Mouse (Mus musculus): ENCODE results near the gene Anks4b. TPM values are rescaled to one million over a fixed set of nuclear protein-coding genes. Genes with fewer than 3 reads are reported as not detected.

The Anks4b gene
- not detected in 2 replicates for polyA plus RNA-seq (2014; fragmentation: Nextera tagmentation; extraction: Ambion mirVana)

GRCm38 (mm10) chr7:120173603-120174244, at the start of gene Anks4b:
Gene Anks4b, plus strand, starts transcription at chr7:120173858.
- H3K27ac ChIP-seq (replicated peaks in 1 of 2; ENCODE audit: control insufficient read depth in 1 of 2, insufficient read depth in 1 of 2, low read depth in 2 of 2, low read length in 2 of 2): no peak within 1 kb of the TSS

GRCm38 (mm10) chr7:120124844-120125243, 48.8 kb upstream of the Anks4b start:
- Histone ChIP-seq H3K36me3 (ENCODE audit: control insufficient read depth, insufficient read depth, low read length) (peaks cover 18% of the 10 kb centered on the region), H3K4me3 (ENCODE audit: control insufficient read depth in 1 of 2, insufficient read depth in 1 of 2, low read depth in 1 of 2, low read length in 2 of 2) (no peak overlapping the region), H3K9ac (ENCODE audit: low read length) (no peak overlapping the region), H3K4me2 (ENCODE audit: low read length) (no peak overlapping the region), H3K27me3 (ENCODE audit: control insufficient read depth, insufficient read depth, low read length) (no peaks in the 10 kb centered on the region), H3K4me1 (ENCODE audit: control insufficient read depth in 2 of 2, insufficient read depth in 2 of 2, low read length in 2 of 2) (peaks cover 0 to 8% of the 10 kb centered on the region in 2 experiments; a peak in 2 of 4 replicates), H3K27ac (replicated peaks in 1 of 2; ENCODE audit: control insufficient read depth in 1 of 2, insufficient read depth in 1 of 2, low read depth in 2 of 2, low read length in 2 of 2) (no peak overlapping the region), H3K9me3 (ENCODE audit: control insufficient read depth, low read length) (no peaks in the 10 kb centered on the region)
- ATAC-seq (ENCODE audit: insufficient number of reproducible peaks, insufficient read depth, low FRiP score, low read depth): peak; percentile 68; the same call in 1 of the 2 replicates
- 0% methylated on average over 3 of the region's 3 CpGs for WGBS

More at GRCm38 (mm10) chr7:120173603-120174244, at the start of gene Anks4b:
- ATAC-seq (ENCODE audit: insufficient number of reproducible peaks, insufficient read depth, low FRiP score, low read depth): no peak
- no peaks in the 10 kb centered on the region for H3K27me3 ChIP-seq (ENCODE audit: control insufficient read depth, insufficient read depth, low read length)
- no peaks in the 10 kb centered on the region for H3K4me1 ChIP-seq (ENCODE audit: control insufficient read depth in 2 of 2, insufficient read depth in 2 of 2, low read length in 2 of 2)
- no peaks in the 10 kb centered on the region for H3K36me3 ChIP-seq (ENCODE audit: control insufficient read depth, insufficient read depth, low read length)
- WGBS: 75% methylated on average over 10 of the region's 10 CpGs
- no peak within 1 kb of the TSS for H3K4me3 ChIP-seq (ENCODE audit: control insufficient read depth in 1 of 2, insufficient read depth in 1 of 2, low read depth in 1 of 2, low read length in 2 of 2)
- no peak within 1 kb of the TSS for H3K9ac ChIP-seq (ENCODE audit: low read length)
- no peaks in the 10 kb centered on the region for H3K9me3 ChIP-seq (ENCODE audit: control insufficient read depth, low read length)
- H3K4me2 ChIP-seq (ENCODE audit: low read length): no peak within 1 kb of the TSS

GRCm38 (mm10) chr7:120126976-120127685, 46.5 kb upstream of the Anks4b start:
- ATAC-seq (ENCODE audit: insufficient number of reproducible peaks, insufficient read depth, low FRiP score, low read depth): no peak; the same call in 1 of the 2 replicates
- Histone ChIP-seq H3K4me2 (ENCODE audit: low read length) (no peak overlapping the region), H3K27ac (replicated peaks in 1 of 2; ENCODE audit: control insufficient read depth in 1 of 2, insufficient read depth in 1 of 2, low read depth in 2 of 2, low read length in 2 of 2) (no peak overlapping the region; a peak in 1 of 4 replicates)

GRCm38 (mm10) chr7:120127686-120128059, 46.0 kb upstream of the Anks4b start:
- Histone ChIP-seq H3K9ac (ENCODE audit: low read length) (no peak overlapping the region), H3K4me2 (ENCODE audit: low read length) (no peak overlapping the region), H3K27ac (replicated peaks in 1 of 2; ENCODE audit: control insufficient read depth in 1 of 2, insufficient read depth in 1 of 2, low read depth in 2 of 2, low read length in 2 of 2) (no peak overlapping the region), H3K4me1 (ENCODE audit: control insufficient read depth in 2 of 2, insufficient read depth in 2 of 2, low read length in 2 of 2) (peaks cover 0 to 8% of the 10 kb centered on the region in 2 experiments; a peak in 2 of 4 replicates), H3K9me3 (ENCODE audit: control insufficient read depth, low read length) (no peaks in the 10 kb centered on the region), H3K4me3 (ENCODE audit: control insufficient read depth in 1 of 2, insufficient read depth in 1 of 2, low read depth in 1 of 2, low read length in 2 of 2) (no peak overlapping the region), H3K27me3 (ENCODE audit: control insufficient read depth, insufficient read depth, low read length) (no peaks in the 10 kb centered on the region), H3K36me3 (ENCODE audit: control insufficient read depth, insufficient read depth, low read length) (no peaks in the 10 kb centered on the region)
- no peak for ATAC-seq (ENCODE audit: insufficient number of reproducible peaks, insufficient read depth, low FRiP score, low read depth)
- 36% methylated on average over 4 of the region's 4 CpGs for WGBS

More at GRCm38 (mm10) chr7:120126976-120127685, 46.5 kb upstream of the Anks4b start:
- Histone ChIP-seq H3K36me3 (ENCODE audit: control insufficient read depth, insufficient read depth, low read length) (no peaks in the 10 kb centered on the region), H3K4me1 (ENCODE audit: control insufficient read depth in 2 of 2, insufficient read depth in 2 of 2, low read length in 2 of 2) (peaks cover 0 to 8% of the 10 kb centered on the region in 2 experiments; a peak in 2 of 4 replicates), H3K9me3 (ENCODE audit: control insufficient read depth, low read length) (no peaks in the 10 kb centered on the region), H3K4me3 (ENCODE audit: control insufficient read depth in 1 of 2, insufficient read depth in 1 of 2, low read depth in 1 of 2, low read length in 2 of 2) (no peak overlapping the region), H3K27me3 (ENCODE audit: control insufficient read depth, insufficient read depth, low read length) (no peaks in the 10 kb centered on the region), H3K9ac (ENCODE audit: low read length) (no peak overlapping the region)
- 32% methylated on average over 5 of the region's 5 CpGs for WGBS

GRCm38 (mm10) chr7:120128951-120129350, 44.7 kb upstream of the Anks4b start:
- Histone ChIP-seq H3K36me3 (ENCODE audit: control insufficient read depth, insufficient read depth, low read length) (no peaks in the 10 kb centered on the region), H3K4me3 (ENCODE audit: control insufficient read depth in 1 of 2, insufficient read depth in 1 of 2, low read depth in 1 of 2, low read length in 2 of 2) (no peak overlapping the region), H3K9ac (ENCODE audit: low read length) (no peak overlapping the region), H3K9me3 (ENCODE audit: control insufficient read depth, low read length) (no peaks in the 10 kb centered on the region), H3K27ac (replicated peaks in 1 of 2; ENCODE audit: control insufficient read depth in 1 of 2, insufficient read depth in 1 of 2, low read depth in 2 of 2, low read length in 2 of 2) (no peak overlapping the region), H3K27me3 (ENCODE audit: control insufficient read depth, insufficient read depth, low read length) (no peaks in the 10 kb centered on the region), H3K4me1 (ENCODE audit: control insufficient read depth in 2 of 2, insufficient read depth in 2 of 2, low read length in 2 of 2) (peaks cover 0 to 8% of the 10 kb centered on the region in 2 experiments; a peak in 2 of 4 replicates), H3K4me2 (ENCODE audit: low read length) (no peak overlapping the region)
- no peak for ATAC-seq (ENCODE audit: insufficient number of reproducible peaks, insufficient read depth, low FRiP score, low read depth)
- WGBS: 73% methylated on average over 4 of the region's 4 CpGs

GRCm38 (mm10) chr7:120142743-120143142, 30.9 kb upstream of the Anks4b start:
- no peak overlapping the region for H3K27ac ChIP-seq (replicated peaks in 1 of 2; ENCODE audit: control insufficient read depth in 1 of 2, insufficient read depth in 1 of 2, low read depth in 2 of 2, low read length in 2 of 2)
- no peaks in the 10 kb centered on the region for H3K27me3 ChIP-seq (ENCODE audit: control insufficient read depth, insufficient read depth, low read length)
- H3K4me2 ChIP-seq (ENCODE audit: low read length): no peak overlapping the region
- no peaks in the 10 kb centered on the region for H3K36me3 ChIP-seq (ENCODE audit: control insufficient read depth, insufficient read depth, low read length)
- H3K9ac ChIP-seq (ENCODE audit: low read length): no peak overlapping the region
- H3K4me1 ChIP-seq (ENCODE audit: control insufficient read depth in 2 of 2, insufficient read depth in 2 of 2, low read length in 2 of 2): 0 out of 4 replicates have a peak, but pooled peaks cover 0 to 5% of the 10 kb centered on the region in 2 experiments
- H3K9me3 ChIP-seq (ENCODE audit: control insufficient read depth, low read length): no peaks in the 10 kb centered on the region
- no peak overlapping the region for H3K4me3 ChIP-seq (ENCODE audit: control insufficient read depth in 1 of 2, insufficient read depth in 1 of 2, low read depth in 1 of 2, low read length in 2 of 2)
- no peak for ATAC-seq (ENCODE audit: insufficient number of reproducible peaks, insufficient read depth, low FRiP score, low read depth)
- WGBS: 64% methylated on average over 1 of the region's 1 CpGs

GRCm38 (mm10) chr7:120145191-120145590, 28.5 kb upstream of the Anks4b start, which contains the start of gene Zp2:
Gene Zp2, minus strand, starts transcription at chr7:120145291.
- H3K9ac ChIP-seq (ENCODE audit: low read length): no peak within 1 kb of the TSS
- no peak within 1 kb of the TSS for H3K4me2 ChIP-seq (ENCODE audit: low read length)
- H3K27me3 ChIP-seq (ENCODE audit: control insufficient read depth, insufficient read depth, low read length): no peaks in the 10 kb centered on the region
- H3K4me1 ChIP-seq (ENCODE audit: control insufficient read depth in 2 of 2, insufficient read depth in 2 of 2, low read length in 2 of 2): 0 out of 4 replicates have a peak, but pooled peaks cover 0 to 5% of the 10 kb centered on the region in 2 experiments
- no peaks in the 10 kb centered on the region for H3K9me3 ChIP-seq (ENCODE audit: control insufficient read depth, low read length)
- H3K27ac ChIP-seq (replicated peaks in 1 of 2; ENCODE audit: control insufficient read depth in 1 of 2, insufficient read depth in 1 of 2, low read depth in 2 of 2, low read length in 2 of 2): no peak within 1 kb of the TSS
- no peak for ATAC-seq (ENCODE audit: insufficient number of reproducible peaks, insufficient read depth, low FRiP score, low read depth)
- H3K4me3 ChIP-seq (ENCODE audit: control insufficient read depth in 1 of 2, insufficient read depth in 1 of 2, low read depth in 1 of 2, low read length in 2 of 2): no peak within 1 kb of the TSS
- WGBS: 68% methylated on average over 9 of the region's 9 CpGs
- no peaks in the 10 kb centered on the region for H3K36me3 ChIP-seq (ENCODE audit: control insufficient read depth, insufficient read depth, low read length)
